Mouse (Mus musculus) right cerebral cortex, postnatal 14 days (tissue): ENCODE measurements around the gene Mpeg1.

Experiments
- DNase-seq: peaks from one replicate; pipeline ENCODE4 v3.0.0; 2022

Gene Mpeg1

DNA sequence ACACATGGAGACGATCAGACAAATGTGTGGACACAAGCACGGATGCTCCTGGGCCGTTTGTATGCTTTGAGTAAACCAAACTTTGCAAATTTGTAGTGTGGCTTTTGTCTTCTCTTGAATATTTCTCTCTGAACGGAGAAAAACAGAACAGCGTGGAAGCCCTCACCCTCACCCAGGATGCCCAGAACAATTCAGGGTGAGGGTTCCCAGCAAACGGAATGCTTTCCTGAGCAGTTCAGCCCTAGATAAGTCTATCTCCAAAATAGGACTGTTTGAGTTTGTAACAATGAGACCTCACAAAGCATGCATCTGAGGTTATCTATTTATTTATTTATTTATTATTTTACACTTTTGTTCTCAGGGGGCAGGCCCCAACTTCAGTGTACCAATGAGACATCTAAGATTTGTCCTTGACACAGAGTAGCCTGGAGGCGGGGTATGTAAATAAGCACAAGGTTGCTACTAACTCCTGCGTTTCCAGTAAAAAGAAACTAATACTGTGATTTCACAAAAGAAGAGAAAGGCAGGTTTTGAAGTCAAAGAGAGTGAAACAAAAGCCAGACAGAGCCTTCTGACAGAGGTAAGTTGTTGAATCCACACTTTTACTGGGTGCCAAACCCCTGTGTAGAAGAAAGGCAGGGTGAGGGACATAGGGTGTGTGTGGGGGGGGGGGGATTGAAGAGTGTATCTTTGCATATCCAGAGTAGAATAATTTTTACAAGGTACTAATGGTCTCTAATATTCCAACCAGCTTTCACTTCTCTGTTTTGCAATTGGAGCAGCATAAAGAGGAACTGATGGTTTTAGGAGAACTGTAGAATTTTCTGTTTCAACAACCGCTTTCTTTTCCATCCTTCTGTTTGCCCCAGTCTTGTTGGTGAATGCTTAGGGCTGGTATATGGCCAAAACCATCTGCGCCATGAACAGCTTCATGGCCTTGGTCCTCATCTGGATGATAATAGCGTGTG lies at the start of gene Mpeg1:
Gene Mpeg1 (plus strand): TSS at position 498 of the 968 bp plus-strand sequence.
- DNase-seq = no peak

- DNase-seq = no peak
Observed at GRCm38 (mm10) chr19:12413737-12414136, 46.8 kb upstream of the Mpeg1 start.

- no peak for DNase-seq
Observed at GRCm38 (mm10) chr19:12417361-12417760, 43.2 kb upstream of the Mpeg1 start, which contains the start of gene Olfr1441. Gene Olfr1441 (plus strand): TSS chr19:12417433.

DNA sequence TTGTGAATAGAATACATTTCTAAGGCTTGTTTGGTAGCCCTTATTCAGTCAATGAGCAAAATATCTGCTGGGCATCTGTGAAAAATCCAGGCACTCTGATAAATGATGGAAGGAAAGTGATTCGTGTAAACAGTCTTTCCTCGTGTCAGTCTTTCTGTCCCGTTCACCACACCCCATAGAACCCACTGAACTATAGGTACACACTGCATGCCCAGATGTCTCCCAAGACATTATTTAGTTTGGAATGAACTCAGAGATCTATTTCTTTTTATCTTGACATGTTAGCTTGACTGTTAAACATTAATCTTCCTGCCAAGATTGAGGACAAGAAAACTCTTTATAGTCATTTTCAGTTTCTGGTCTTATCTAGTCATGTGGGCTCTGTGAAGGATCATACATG lies 42.3 kb upstream of the Mpeg1 start:
- no peak for DNase-seq

GRCm38 (mm10) chr19:12420555-12420954 lies 40.0 kb upstream of the Mpeg1 start:
- DNase-seq = no peak

- DNase-seq = no peak
Observed at GRCm38 (mm10) chr19:12421680-12422079, 38.9 kb upstream of the Mpeg1 start.

DNA sequence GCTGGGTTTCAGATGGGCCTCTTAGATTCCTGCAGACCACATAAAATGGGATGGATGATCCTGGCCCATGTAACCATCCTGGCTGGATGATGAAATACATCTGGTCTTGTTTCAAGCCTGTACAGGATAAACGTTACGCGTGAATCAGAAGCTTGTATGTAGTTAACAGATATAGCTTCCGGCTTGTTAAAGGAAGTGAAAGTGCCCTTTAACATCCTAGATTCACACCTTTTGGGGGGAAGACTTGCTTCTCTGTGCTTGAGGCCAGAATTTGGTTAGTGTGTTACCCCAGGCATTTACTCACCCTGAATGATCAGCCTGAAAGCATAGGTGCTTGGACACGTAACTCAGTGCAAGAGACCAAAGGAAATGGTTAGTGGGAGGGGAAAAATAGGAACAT lies 33.5 kb upstream of the Mpeg1 start:
- no peak for DNase-seq

- DNase-seq = no peak
Observed at GRCm38 (mm10) chr19:12427605-12428004, 33.0 kb upstream of the Mpeg1 start, which contains the start of gene Pfpl. Gene Pfpl (plus strand): TSS chr19:12427905.

DNA sequence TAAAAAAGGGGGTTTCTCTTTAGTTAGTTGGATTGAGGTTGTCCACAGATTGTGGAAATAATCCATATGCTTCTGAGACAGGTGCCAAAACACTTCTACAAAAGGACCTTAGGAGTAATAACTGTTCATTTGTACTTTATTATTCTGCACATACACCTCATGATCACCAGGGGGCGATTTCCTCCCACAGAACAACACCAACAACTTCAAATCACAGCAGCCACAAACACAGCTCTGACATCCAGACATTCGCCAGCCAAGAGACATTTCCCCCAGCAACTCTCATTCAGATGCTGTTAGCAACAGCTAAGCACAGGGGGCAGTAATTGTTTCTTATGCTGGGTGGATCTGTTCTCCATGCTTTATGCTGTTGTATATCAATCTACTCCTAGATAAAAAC lies 27.5 kb upstream of the Mpeg1 start:
- no peak for DNase-seq

DNA sequence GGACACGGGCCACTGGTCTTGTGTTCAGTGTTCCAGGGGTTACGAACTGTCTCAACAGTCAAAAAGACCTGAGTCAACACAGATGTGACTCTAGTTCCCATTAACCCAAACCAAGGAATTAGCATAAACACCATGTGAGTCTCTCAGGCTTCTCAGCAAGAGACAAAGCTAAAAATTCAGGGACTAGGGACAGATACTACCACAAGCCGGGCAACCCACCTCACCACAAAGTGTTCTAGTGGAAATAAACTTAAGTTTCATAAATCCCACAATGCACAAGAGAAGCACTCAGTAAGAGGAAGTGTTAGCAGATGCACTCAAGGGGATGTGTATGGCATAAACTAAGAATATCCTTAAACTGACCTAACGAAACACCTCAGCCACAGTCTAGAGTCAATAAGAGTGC lies 25.6 kb upstream of the Mpeg1 start:
- no peak for DNase-seq

DNA sequence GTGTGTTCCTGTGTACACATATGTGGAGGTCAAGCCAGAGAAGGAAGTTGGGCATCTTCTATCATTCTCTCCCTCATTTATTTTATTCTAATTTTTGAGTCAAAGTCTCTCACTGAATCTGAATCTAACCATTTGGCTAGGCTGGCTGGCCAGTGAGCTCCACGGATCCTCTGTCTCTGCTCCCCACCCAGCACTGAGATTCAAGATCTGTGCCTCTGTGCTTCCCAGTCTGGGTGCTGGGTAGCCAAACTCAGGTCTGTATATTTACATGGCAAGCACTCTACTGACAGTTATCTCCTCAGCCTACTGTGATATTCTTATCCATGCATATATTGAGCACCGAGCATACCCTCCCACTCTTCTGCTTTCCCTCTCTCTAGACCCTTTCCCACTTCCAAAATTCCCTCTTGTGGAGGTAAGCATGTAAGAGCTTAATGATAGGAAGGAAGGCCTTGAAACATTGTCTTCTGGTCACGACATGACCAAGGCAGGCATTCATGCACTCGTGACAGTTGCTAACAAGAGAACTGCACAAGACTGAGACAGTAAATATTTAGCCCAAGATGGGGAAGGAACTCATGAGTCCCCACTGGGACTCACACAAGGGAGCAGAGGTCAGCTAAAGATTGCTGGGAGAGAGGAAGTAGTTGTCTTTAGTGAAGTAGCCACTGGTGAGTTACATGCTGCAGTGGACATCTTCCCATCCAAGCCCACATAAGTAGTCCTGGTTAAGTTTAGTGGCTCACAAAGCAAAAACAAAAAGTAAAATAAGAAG lies 24.6 kb upstream of the Mpeg1 start:
- no peak for DNase-seq

- DNase-seq = no peak
Observed at GRCm38 (mm10) chr19:12439581-12439980, 21.0 kb upstream of the Mpeg1 start.

DNA sequence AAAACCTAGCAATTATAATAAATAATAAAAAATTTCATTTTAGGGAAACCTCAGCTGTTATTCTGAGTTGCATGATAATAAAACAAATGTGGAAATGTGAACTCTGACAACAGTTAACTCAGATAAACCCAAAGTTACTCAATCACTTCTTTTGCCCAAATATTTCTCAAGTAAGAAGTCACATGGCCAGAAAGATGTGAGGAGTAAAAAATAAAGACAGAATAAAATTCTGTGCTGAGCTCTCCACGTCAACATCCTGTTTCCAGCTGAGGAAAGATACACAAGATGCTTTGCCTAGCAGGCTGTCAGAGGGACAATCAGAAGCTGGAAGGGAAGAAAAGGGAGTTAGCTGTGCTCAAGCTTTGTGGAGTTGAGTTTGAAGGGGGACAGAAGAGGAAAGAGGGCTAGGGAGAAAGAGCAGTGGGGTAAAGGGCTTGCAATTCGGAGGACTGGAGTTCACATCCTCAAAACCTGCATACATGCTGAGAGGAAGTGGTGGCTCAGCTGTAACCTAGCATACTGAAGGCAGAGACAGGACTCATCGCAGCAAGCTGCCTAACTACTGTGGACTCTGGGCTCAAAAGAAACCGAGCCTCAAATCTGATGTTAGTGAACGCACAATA lies 20.4 kb upstream of the Mpeg1 start:
- DNase-seq = no peak

- no peak for DNase-seq
Observed at GRCm38 (mm10) chr19:12442560-12442959, 18.0 kb upstream of the Mpeg1 start.

DNA sequence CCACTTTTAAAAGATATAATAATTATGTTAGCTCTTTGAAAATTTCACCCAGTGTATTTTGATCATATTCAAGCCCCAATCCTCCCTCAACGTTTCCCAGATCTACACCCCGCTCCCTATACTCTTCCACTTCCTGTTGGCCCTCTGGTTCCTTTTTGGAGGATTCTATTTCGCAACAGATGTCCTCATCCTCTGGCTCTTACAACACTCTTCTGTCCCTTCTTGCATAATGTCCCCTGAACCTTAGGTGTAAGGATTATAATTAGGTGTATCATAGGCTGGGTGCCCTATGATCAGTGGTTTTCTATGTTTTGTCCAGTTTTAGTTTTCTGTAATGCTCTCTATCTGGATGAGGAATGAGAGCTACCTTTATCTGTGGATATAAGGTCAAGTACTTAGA lies 15.6 kb upstream of the Mpeg1 start:
- DNase-seq = no peak

- no peak for DNase-seq
Observed at GRCm38 (mm10) chr19:12457401-12458066, 3.0 kb upstream of the Mpeg1 start.

DNA sequence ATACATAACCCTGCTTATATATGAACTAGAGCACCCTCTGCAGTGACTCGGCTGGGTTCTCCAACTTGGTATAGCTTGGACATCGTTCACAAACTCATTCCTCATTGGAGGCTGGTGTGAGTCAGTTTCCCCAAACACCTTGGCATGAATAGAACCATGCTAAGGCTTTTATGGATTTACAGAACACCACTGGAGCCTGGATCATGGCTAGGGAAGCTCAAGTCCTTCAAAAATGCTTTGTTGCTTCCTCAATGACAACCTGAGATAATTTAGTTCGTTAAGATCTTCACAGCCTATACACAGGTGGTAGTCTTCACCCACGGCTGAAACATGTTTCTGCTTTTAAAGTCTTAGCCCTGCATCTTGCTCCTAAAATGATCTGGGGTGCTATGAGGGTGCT lies 1.1 kb upstream of the Mpeg1 start:
- DNase-seq = no peak

DNA sequence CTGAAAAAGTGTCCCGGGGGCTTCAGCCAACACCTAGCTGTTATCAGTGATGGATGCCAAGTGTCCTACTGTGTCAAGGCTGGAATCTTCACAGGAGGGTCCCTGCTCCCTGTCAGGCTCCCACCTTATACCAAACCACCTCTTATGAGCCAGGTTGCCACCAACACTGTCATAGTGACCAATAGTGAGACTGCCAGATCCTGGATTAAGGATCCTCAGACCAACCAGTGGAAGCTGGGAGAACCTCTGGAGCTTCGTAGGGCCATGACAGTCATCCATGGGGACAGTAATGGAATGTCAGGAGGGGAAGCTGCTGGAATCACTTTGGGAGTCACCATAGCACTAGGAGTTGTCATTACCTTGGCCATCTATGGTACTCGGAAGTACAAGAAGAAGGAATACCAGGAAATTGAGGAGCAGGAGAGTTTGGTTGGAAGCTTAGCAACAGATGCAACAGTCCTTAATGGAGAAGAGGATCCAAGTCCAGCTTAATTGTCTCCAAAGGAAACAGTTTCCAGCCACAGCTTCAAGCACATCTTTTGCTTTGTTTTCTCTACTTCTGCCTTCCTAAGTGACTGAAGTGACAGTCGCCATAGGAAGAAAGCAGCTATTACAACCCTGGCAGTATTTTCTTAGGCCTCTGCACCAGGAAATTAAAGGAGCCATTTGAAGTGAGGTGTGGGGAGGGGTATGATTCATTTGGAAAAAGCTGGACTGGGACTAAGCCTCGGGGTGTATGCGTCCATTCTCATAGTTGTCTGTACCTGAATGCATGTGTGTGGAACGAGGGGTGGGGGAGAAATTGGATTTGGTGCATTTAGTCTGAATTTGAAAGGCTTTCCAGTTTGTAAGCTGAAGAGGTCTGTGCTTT lies 2.5 kb downstream of the Mpeg1 start:
- DNase-seq = no peak

- no peak for DNase-seq
Observed at GRCm38 (mm10) chr19:12463722-12464035, 3.1 kb downstream of the Mpeg1 start.

DNA sequence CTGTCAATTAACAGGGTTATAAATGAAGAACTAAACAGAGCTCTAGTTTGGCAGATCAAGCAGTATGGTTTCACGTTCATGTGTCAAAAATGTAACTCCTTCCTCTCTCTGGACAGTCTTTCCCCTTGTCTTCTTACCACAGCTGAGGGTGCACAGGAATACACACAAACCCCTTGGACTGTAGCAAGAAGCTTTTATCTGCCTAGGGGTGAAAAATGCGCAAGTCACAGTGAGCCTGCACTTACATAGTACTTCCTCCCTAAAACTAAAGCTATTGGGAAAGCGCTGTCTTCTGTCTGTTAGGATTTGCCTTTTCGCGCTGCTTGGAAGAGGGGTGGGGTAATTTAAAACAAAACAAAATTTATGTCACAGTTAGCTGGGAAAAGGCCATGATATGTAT lies 3.5 kb downstream of the Mpeg1 start:
- no peak for DNase-seq

DNA sequence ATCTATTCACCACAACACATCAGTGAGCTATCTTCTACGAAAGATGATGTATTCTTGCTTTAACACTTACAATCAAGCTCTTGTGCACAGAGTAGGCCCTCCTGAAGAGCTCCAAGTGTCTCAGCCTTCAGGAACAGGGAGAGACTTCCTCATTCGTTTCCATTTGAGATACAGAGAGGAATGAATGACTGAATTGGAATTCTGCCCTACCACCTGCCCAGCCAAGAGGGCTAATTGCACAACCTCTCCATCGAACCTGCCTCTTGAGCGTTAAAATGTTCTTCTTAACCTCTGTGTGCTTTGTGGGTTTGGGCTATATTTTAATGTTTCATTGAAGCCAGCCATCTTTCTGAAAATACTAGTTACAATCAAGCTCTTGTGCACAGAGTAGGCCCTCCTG lies 4.1 kb downstream of the Mpeg1 start:
- DNase-seq = no peak
